Mouse (Mus musculus) kidney, embryonic 15.5 days (tissue): ENCODE measurements at regions not wholly inside any gene's neighbourhood (a gene's known extent, or its start where the extent isn't known, plus 50 kb on each side); places are given as distances from the start of the nearest gene placed in this dataset. TPM values are rescaled to one million over a fixed set of nuclear protein-coding genes. Genes with fewer than 3 reads are reported as not detected.

Experiments
- ATAC-seq: fragments of 200-750 bp; cut with Nextera tagmentation; replicated peaks from 2 replicates; pipeline ENCODE4 v1.8.0; 2017; ENCODE audit warnings: moderate TSS enrichment; ENCODE audit not compliant: low FRiP score
- H3K27ac ChIP-seq: fragments of 300-500 bp; sonication (generic); 2 replicates; pipeline ENCODE4 v1.5.1; 2015; ENCODE audit warnings: mild to moderate bottlenecking, inconsistent platforms
- H3K27me3 ChIP-seq: fragments of 300-500 bp; sonication (generic); 2 replicates; pipeline ENCODE4 v1.6.1; 2015; ENCODE audit warnings: inconsistent platforms
- H3K36me3 ChIP-seq: fragments of 300-500 bp; sonication (generic); 2 replicates; pipeline ENCODE4 v1.6.1; 2015; ENCODE audit warnings: inconsistent platforms
- H3K4me1 ChIP-seq: fragments of 300-500 bp; sonication (generic); 2 replicates; pipeline ENCODE4 v1.6.1; 2015; ENCODE audit warnings: inconsistent platforms
- H3K4me2 ChIP-seq: fragments of 300-500 bp; sonication (generic); 2 replicates; pipeline ENCODE4 v1.6.1; 2015; ENCODE audit warnings: moderate library complexity, mild to moderate bottlenecking, inconsistent platforms
- H3K4me3 ChIP-seq: fragments of 300-500 bp; sonication (generic); replicated peaks from 2 replicates; pipeline ENCODE4 v1.5.1; 2015; ENCODE audit warnings: mild to moderate bottlenecking, inconsistent platforms
- H3K9ac ChIP-seq: fragments of 300-500 bp; sonication (generic); 2 replicates; pipeline ENCODE4 v1.6.1; 2015; ENCODE audit warnings: mild to moderate bottlenecking, inconsistent platforms
- H3K9me3 ChIP-seq: fragments of 300-500 bp; sonication (generic); replicated peaks from 2 replicates; pipeline ENCODE4 v1.6.1; 2016; ENCODE audit warnings: inconsistent platforms
- WGBS: fragments of 180-500 bp; shearing (Covaris S2); methylation state at CpG from one replicate; pipeline ENCODE4 v1.1.7; 2015; ENCODE audit warnings: mixed read lengths; 5-methylcytosine and 5-hydroxymethylcytosine counted together
- microRNA counts: library from miRNA; unstranded; fragments of <30 nt; microRNA quantifications from one replicate; lab custom pipeline; 2016
- microRNA-seq: library from miRNA; unstranded; fragments of <30 nt; microRNA quantifications from one replicate; pipeline ENCODE4, GENCODE M21; 2016

- H3K4me2 ChIP-seq, result no peak overlapping the region
- no peaks in the 10 kb centered on the region for H3K36me3 ChIP-seq
- H3K27ac ChIP-seq, result no peak overlapping the region
- H3K4me1 ChIP-seq, result peaks cover 16% of the 10 kb centered on the region
- no peak overlapping the region for H3K9ac ChIP-seq
- peaks cover 19% of the 10 kb centered on the region for H3K27me3 ChIP-seq
- H3K9me3 ChIP-seq, result no peaks in the 10 kb centered on the region
- H3K4me3 ChIP-seq, result no peak overlapping the region
- no peak for ATAC-seq
- 93% methylated on average over 5 of the region's 5 CpGs for WGBS
Measured at GRCm38 (mm10) chr10:60884806-60885205, 53.4 kb upstream of the Unc5b start.

MicroRNA genes in the stretch of these regions (microRNA counts, 519-probe panel; counts per million panel counts)
- 31.7 counts per million for microRNA mmu-miR-466j (lab: Ali Mortazavi, UCI)

Small RNAs in the stretch of these regions (microRNA-seq; reads per million reads assigned to microRNA genes)
- gene Mir466j (not detected), gene Mir6408 (not detected)
